Mouse (Mus musculus) small intestine, adult 2 months (tissue): ENCODE data around the gene Grk3.

Experiments used
- CTCF ChIP-seq: fragments of 200-500 bp; IDR thresholded peaks from 2 replicates; pipeline ENCODE4 v1.5.1; 2012; ENCODE audit warnings: low read depth, mild to moderate bottlenecking, control low read depth, inconsistent platforms, low read length, moderate library complexity, mixed read lengths; ENCODE audit not compliant: insufficient replicate concordance, insufficient read length; ENCODE audit errors: extremely low read depth
- POLR2A ChIP-seq: fragments of 200-500 bp; IDR thresholded peaks from 2 replicates; pipeline ENCODE4 v1.6.1; 2012; ENCODE audit warnings: low read depth, mild to moderate bottlenecking, control low read depth, inconsistent platforms, low read length, moderate library complexity

GRCm38 (mm10) chr5:113018190-113018589 lies 2.6 kb upstream of the Grk3 start:
- TF ChIP-seq CTCF, result no peak
- TF ChIP-seq POLR2A, result no peak
